Mouse (Mus musculus): ENCODE measurements around the gene Wipi1. TPM values are rescaled to one million over a fixed set of nuclear protein-coding genes. Genes with fewer than 3 reads are reported as not detected.

The Wipi1 gene
- polyA plus RNA-seq, 1 experiment from 2014 or later: 14.4 TPM

- H3K27ac ChIP-seq (ENCODE audit: low read length): peak overlapping the region; percentile 93
- H3K9me3 ChIP-seq (ENCODE audit: control insufficient read depth, low read length): no peaks in the 10 kb centered on the region
- peak overlapping the region; percentile 92 for H3K4me3 ChIP-seq (replicated peaks; ENCODE audit: low read length)
- ATAC-seq: peak; percentile 73
- H3K9ac ChIP-seq (replicated peaks; ENCODE audit: low read depth, low read length): peak overlapping the region; percentile 92
- WGBS: 1% methylated on average over 31 of the region's 31 CpGs
- H3K27me3 ChIP-seq (replicated peaks; ENCODE audit: control insufficient read depth, insufficient read depth, low read length): no peaks in the 10 kb centered on the region
- peak overlapping the region; percentile 67 for H3K4me2 ChIP-seq (ENCODE audit: low read length)
- H3K36me3 ChIP-seq (ENCODE audit: control insufficient read depth, insufficient read depth): peaks cover 5% of the 10 kb centered on the region; the same call in 1 of the 2 replicates
- H3K4me1 ChIP-seq (replicated peaks; ENCODE audit: control insufficient read depth, insufficient read depth, low read length): peaks cover 37% of the 10 kb centered on the region
Observed at GRCm38 (mm10) chr11:109649975-109650701, 38.4 kb upstream of the Wipi1 start.

GRCm38 (mm10) chr11:109649206-109649605 is 37.4 kb upstream of the Wipi1 start, which contains the start of gene Prkar1a:
TSS of gene Prkar1a (plus strand) at chr11:109649405.
- Histone ChIP-seq H3K4me2 (ENCODE audit: low read length) (peak within 1 kb of the TSS; percentile 67), H3K27ac (ENCODE audit: low read length) (peak within 1 kb of the TSS; percentile 93), H3K9me3 (ENCODE audit: control insufficient read depth, low read length) (no peaks in the 10 kb centered on the region), H3K27me3 (replicated peaks; ENCODE audit: control insufficient read depth, insufficient read depth, low read length) (no peaks in the 10 kb centered on the region), H3K9ac (replicated peaks; ENCODE audit: low read depth, low read length) (peak within 1 kb of the TSS; percentile 92), H3K36me3 (ENCODE audit: control insufficient read depth, insufficient read depth) (peaks cover 3% of the 10 kb centered on the region; the same call in 1 of the 2 replicates), H3K4me1 (replicated peaks; ENCODE audit: control insufficient read depth, insufficient read depth, low read length) (peaks cover 35% of the 10 kb centered on the region), H3K4me3 (replicated peaks; ENCODE audit: low read length) (peak within 1 kb of the TSS; percentile 92)
- 34% methylated on average over 8 of the region's 8 CpGs for WGBS
- no peak for ATAC-seq

GRCm38 (mm10) chr11:109648510-109648909 is 36.7 kb upstream of the Wipi1 start:
- peak overlapping the region; percentile 93 for H3K27ac ChIP-seq (ENCODE audit: low read length)
- H3K27me3 ChIP-seq (replicated peaks; ENCODE audit: control insufficient read depth, insufficient read depth, low read length): no peaks in the 10 kb centered on the region
- peaks cover 31% of the 10 kb centered on the region for H3K4me1 ChIP-seq (replicated peaks; ENCODE audit: control insufficient read depth, insufficient read depth, low read length)
- peak overlapping the region; percentile 5; the same call in 1 of the 2 replicates for H3K4me2 ChIP-seq (ENCODE audit: low read length)
- H3K9me3 ChIP-seq (ENCODE audit: control insufficient read depth, low read length): no peaks in the 10 kb centered on the region
- WGBS: 23% methylated on average over 7 of the region's 7 CpGs
- H3K9ac ChIP-seq (replicated peaks; ENCODE audit: low read depth, low read length): no peak overlapping the region
- peaks cover under 1% of the 10 kb centered on the region; the same call in 1 of the 2 replicates for H3K36me3 ChIP-seq (ENCODE audit: control insufficient read depth, insufficient read depth)
- no peak for ATAC-seq
- H3K4me3 ChIP-seq (replicated peaks; ENCODE audit: low read length): no peak overlapping the region

- H3K4me3 ChIP-seq (replicated peaks; ENCODE audit: low read length): no peak overlapping the region
- no peaks in the 10 kb centered on the region for H3K9me3 ChIP-seq (ENCODE audit: control insufficient read depth, low read length)
- H3K9ac ChIP-seq (replicated peaks; ENCODE audit: low read depth, low read length): no peak overlapping the region
- no peaks in the 10 kb centered on the region for H3K27me3 ChIP-seq (replicated peaks; ENCODE audit: control insufficient read depth, insufficient read depth, low read length)
- no peaks in the 10 kb centered on the region for H3K36me3 ChIP-seq (ENCODE audit: control insufficient read depth, insufficient read depth)
- WGBS: 77% methylated on average over 5 of the region's 5 CpGs
- H3K4me1 ChIP-seq (replicated peaks; ENCODE audit: control insufficient read depth, insufficient read depth, low read length): no peaks in the 10 kb centered on the region
- H3K27ac ChIP-seq (ENCODE audit: low read length): no peak overlapping the region
- no peak for ATAC-seq
- H3K4me2 ChIP-seq (ENCODE audit: low read length): no peak overlapping the region
Observed at GRCm38 (mm10) chr11:109641498-109642222, 29.9 kb upstream of the Wipi1 start.

- Histone ChIP-seq H3K9ac (replicated peaks; ENCODE audit: low read depth, low read length) (no peak overlapping the region), H3K27ac (ENCODE audit: low read length) (no peak overlapping the region), H3K27me3 (replicated peaks; ENCODE audit: control insufficient read depth, insufficient read depth, low read length) (no peaks in the 10 kb centered on the region), H3K4me2 (ENCODE audit: low read length) (no peak overlapping the region), H3K9me3 (ENCODE audit: control insufficient read depth, low read length) (no peaks in the 10 kb centered on the region), H3K4me1 (replicated peaks; ENCODE audit: control insufficient read depth, insufficient read depth, low read length) (no peaks in the 10 kb centered on the region), H3K36me3 (ENCODE audit: control insufficient read depth, insufficient read depth) (no peaks in the 10 kb centered on the region), H3K4me3 (replicated peaks; ENCODE audit: low read length) (no peak overlapping the region)
- ATAC-seq: no peak
- 64% methylated on average over 6 of the region's 6 CpGs for WGBS
Observed at GRCm38 (mm10) chr11:109635871-109636395, 24.2 kb upstream of the Wipi1 start.

GRCm38 (mm10) chr11:109634928-109635327 is 23.2 kb upstream of the Wipi1 start:
- no peaks in the 10 kb centered on the region for H3K27me3 ChIP-seq (replicated peaks; ENCODE audit: control insufficient read depth, insufficient read depth, low read length)
- WGBS: 87% methylated on average over 9 of the region's 9 CpGs
- no peaks in the 10 kb centered on the region for H3K36me3 ChIP-seq (ENCODE audit: control insufficient read depth, insufficient read depth)
- H3K27ac ChIP-seq (ENCODE audit: low read length): no peak overlapping the region
- H3K4me2 ChIP-seq (ENCODE audit: low read length): no peak overlapping the region
- no peak for ATAC-seq
- no peaks in the 10 kb centered on the region for H3K9me3 ChIP-seq (ENCODE audit: control insufficient read depth, low read length)
- H3K4me1 ChIP-seq (replicated peaks; ENCODE audit: control insufficient read depth, insufficient read depth, low read length): no peaks in the 10 kb centered on the region
- H3K4me3 ChIP-seq (replicated peaks; ENCODE audit: low read length): no peak overlapping the region
- no peak overlapping the region for H3K9ac ChIP-seq (replicated peaks; ENCODE audit: low read depth, low read length)

GRCm38 (mm10) chr11:109629021-109629521 is 17.3 kb upstream of the Wipi1 start:
- WGBS: 79% methylated on average over 10 of the region's 10 CpGs
- Histone ChIP-seq H3K9me3 (ENCODE audit: control insufficient read depth, low read length) (no peaks in the 10 kb centered on the region), H3K4me1 (replicated peaks; ENCODE audit: control insufficient read depth, insufficient read depth, low read length) (no peaks in the 10 kb centered on the region), H3K4me2 (ENCODE audit: low read length) (no peak overlapping the region), H3K27me3 (replicated peaks; ENCODE audit: control insufficient read depth, insufficient read depth, low read length) (no peaks in the 10 kb centered on the region), H3K9ac (replicated peaks; ENCODE audit: low read depth, low read length) (no peak overlapping the region), H3K4me3 (replicated peaks; ENCODE audit: low read length) (no peak overlapping the region), H3K36me3 (ENCODE audit: control insufficient read depth, insufficient read depth) (no peaks in the 10 kb centered on the region), H3K27ac (ENCODE audit: low read length) (no peak overlapping the region)
- ATAC-seq: no peak

GRCm38 (mm10) chr11:109628099-109628498 is 16.3 kb upstream of the Wipi1 start:
- WGBS: 85% methylated on average over 3 of the region's 3 CpGs
- no peak overlapping the region for H3K4me3 ChIP-seq (replicated peaks; ENCODE audit: low read length)
- no peaks in the 10 kb centered on the region for H3K9me3 ChIP-seq (ENCODE audit: control insufficient read depth, low read length)
- H3K4me1 ChIP-seq (replicated peaks; ENCODE audit: control insufficient read depth, insufficient read depth, low read length): no peaks in the 10 kb centered on the region
- no peaks in the 10 kb centered on the region for H3K27me3 ChIP-seq (replicated peaks; ENCODE audit: control insufficient read depth, insufficient read depth, low read length)
- H3K27ac ChIP-seq (ENCODE audit: low read length): no peak overlapping the region
- no peak overlapping the region for H3K9ac ChIP-seq (replicated peaks; ENCODE audit: low read depth, low read length)
- no peak overlapping the region for H3K4me2 ChIP-seq (ENCODE audit: low read length)
- H3K36me3 ChIP-seq (ENCODE audit: control insufficient read depth, insufficient read depth): no peaks in the 10 kb centered on the region
- no peak for ATAC-seq

- 90% methylated on average over 4 of the region's 4 CpGs for WGBS
- Histone ChIP-seq H3K4me1 (replicated peaks; ENCODE audit: control insufficient read depth, insufficient read depth, low read length) (0 out of 2 replicates have a peak, but pooled peaks cover under 1% of the 10 kb centered on the region), H3K9ac (replicated peaks; ENCODE audit: low read depth, low read length) (no peak overlapping the region), H3K36me3 (ENCODE audit: control insufficient read depth, insufficient read depth) (no peaks in the 10 kb centered on the region), H3K27ac (ENCODE audit: low read length) (no peak overlapping the region), H3K27me3 (replicated peaks; ENCODE audit: control insufficient read depth, insufficient read depth, low read length) (no peaks in the 10 kb centered on the region), H3K9me3 (ENCODE audit: control insufficient read depth, low read length) (no peaks in the 10 kb centered on the region), H3K4me3 (replicated peaks; ENCODE audit: low read length) (no peak overlapping the region), H3K4me2 (ENCODE audit: low read length) (no peak overlapping the region)
- ATAC-seq: no peak
Observed at GRCm38 (mm10) chr11:109627648-109628047, 15.9 kb upstream of the Wipi1 start.

Measured in forebrain, embryonic 16.5 days (tissue).